Mouse (Mus musculus) heart, embryonic 12.5 days (tissue): ENCODE results near the gene Ttc39b. TPM values are rescaled to one million over a fixed set of nuclear protein-coding genes. Genes with fewer than 3 reads are reported as not detected.

Experiments
- ATAC-seq: fragments of 200-750 bp; cut with Nextera tagmentation; 2 replicates; pipeline ENCODE4 v1.8.0; 2017; ENCODE audit warnings: moderate TSS enrichment, moderate library complexity; ENCODE audit not compliant: insufficient number of reproducible peaks, low FRiP score
- H3K27ac ChIP-seq: fragments of 300-500 bp; sonication (generic); 2 replicates; pipeline ENCODE4 v1.5.1; 2016; ENCODE audit warnings: mild to moderate bottlenecking, moderate library complexity; ENCODE audit not compliant: poor library complexity, severe bottlenecking
- H3K27me3 ChIP-seq: fragments of 300-500 bp; sonication (generic); replicated peaks from 2 replicates; pipeline ENCODE4 v1.6.1; 2016; ENCODE audit warnings: mild to moderate bottlenecking, moderate library complexity
- H3K36me3 ChIP-seq: fragments of 300-500 bp; sonication (generic); 2 replicates; pipeline ENCODE4 v1.6.1; 2016; ENCODE audit warnings: mild to moderate bottlenecking, moderate library complexity
- H3K4me1 ChIP-seq: fragments of 300-500 bp; sonication (generic); replicated peaks from 2 replicates; pipeline ENCODE4 v1.6.1; 2016; ENCODE audit warnings: mild to moderate bottlenecking
- H3K4me2 ChIP-seq: fragments of 300-500 bp; sonication (generic); 2 replicates; pipeline ENCODE4 v1.6.1; 2016; ENCODE audit warnings: mild to moderate bottlenecking, moderate library complexity
- H3K4me3 ChIP-seq: fragments of 300-500 bp; sonication (generic); 2 replicates; pipeline ENCODE4 v1.5.1; 2016; ENCODE audit warnings: mild to moderate bottlenecking
- H3K9ac ChIP-seq: fragments of 300-500 bp; sonication (generic); 2 replicates; pipeline ENCODE4 v1.6.1; 2016; ENCODE audit warnings: mild to moderate bottlenecking, moderate library complexity
- H3K9me3 ChIP-seq: fragments of 300-500 bp; sonication (generic); replicated peaks from 2 replicates; pipeline ENCODE4 v1.6.1; 2016; ENCODE audit warnings: mild to moderate bottlenecking, moderate library complexity
- WGBS: fragments of 180-500 bp; shearing (Covaris S2); methylation state at CpG from one replicate; pipeline ENCODE4 v1.1.7; 2016; 5-methylcytosine and 5-hydroxymethylcytosine counted together
- polyA plus RNA-seq: library from polyadenylated mRNA; unstranded; fragments of >200 nt; fragmentation: Nextera tagmentation; extraction: Ambion mirVana; gene quantifications from 2 replicates; pipeline ENCODE4 v1.2.1, GENCODE M21; 2016

The Ttc39b gene
- polyA plus RNA-seq, 1 experiment from 2014 or later = 2.2 TPM

DNA sequence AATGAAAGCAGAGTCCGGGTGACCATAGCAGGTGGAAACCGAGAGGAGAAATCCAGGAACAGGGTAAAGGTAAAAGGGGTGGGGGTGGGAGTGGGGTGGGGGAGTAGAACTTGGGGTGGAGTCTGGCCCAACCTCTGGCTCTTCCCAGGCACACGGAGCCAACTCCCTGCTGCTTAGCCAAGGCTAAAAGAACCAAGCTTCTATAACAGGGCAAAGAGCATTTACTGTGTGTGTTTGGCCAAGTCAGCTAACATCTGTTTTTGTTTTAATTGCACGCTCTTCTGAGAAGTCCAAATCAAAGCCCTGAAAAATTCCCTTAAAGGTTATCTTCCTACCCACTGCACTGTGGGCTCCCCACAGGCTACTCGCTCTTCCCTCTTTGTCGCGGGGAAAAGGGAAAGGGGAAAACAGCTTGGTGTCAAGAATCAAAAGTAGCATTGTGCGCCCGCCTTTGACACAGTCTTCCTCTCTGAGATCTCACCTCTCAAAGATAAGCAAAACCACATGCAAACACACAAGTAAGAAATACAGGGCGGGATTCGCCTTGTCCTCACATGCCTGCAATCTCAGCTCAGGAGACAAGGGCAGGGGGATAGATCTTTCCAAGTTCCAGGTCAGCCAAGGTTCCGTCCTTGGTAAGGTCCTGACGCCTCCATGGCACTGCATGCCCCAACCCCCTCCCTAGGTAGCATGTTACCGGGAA lies 18.4 kb upstream of the Ttc39b start:
- ATAC-seq = no peak

DNA sequence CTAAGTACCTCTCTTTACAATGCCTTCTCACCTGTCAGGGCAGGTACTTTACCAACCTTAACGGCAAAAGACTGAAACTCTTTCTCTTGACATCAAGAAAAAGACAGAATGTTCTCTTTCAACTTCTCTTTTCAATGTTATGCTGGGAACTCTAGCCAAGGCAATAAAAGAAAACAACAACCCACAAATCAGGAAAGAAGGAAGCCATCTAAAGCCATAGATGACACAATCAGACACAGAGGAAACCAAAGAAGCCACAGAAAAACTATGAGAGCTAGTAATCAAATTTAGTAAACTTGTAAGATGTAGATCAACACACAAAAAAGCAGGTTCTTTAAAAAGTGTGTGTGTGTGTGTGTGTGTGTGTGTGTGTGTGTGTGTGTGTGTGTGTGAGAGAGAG lies 15.3 kb upstream of the Ttc39b start:
- WGBS = 78% methylated on average over 1 of the region's 1 CpGs
- no peak overlapping the region for H3K4me3 ChIP-seq

More for the DNA sequence above, 18.4 kb upstream of the Ttc39b start:
- H3K4me2 ChIP-seq = no peak overlapping the region
- no peak overlapping the region for H3K9ac ChIP-seq
- H3K4me3 ChIP-seq = no peak overlapping the region
- H3K27ac ChIP-seq = no peak overlapping the region
- H3K36me3 ChIP-seq = no peaks in the 10 kb centered on the region
- 36% methylated on average over 14 of the region's 14 CpGs for WGBS
- 0 out of 2 replicates have a peak, but pooled peaks cover 3% of the 10 kb centered on the region for H3K9me3 ChIP-seq
- H3K27me3 ChIP-seq = no peaks in the 10 kb centered on the region
- peaks cover 9% of the 10 kb centered on the region for H3K4me1 ChIP-seq

DNA sequence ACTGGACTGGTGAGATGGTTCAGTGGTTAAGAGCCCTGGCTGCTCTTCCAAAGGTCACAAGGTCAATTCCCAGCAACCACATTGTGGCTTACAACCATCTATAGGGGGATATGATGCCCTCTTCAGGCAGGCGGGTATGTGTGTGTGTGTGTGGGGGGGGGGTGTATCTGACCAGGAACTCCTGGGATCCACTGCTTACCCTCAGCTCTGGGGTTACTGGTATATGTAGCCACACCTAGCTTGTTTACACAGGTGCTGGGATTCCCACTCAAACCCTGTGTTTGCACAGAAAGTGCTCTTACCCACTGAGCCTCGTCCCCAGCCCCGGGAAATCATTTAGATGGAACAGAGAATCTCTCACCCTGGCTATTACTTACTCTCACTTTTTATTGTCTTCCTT lies 13.7 kb upstream of the Ttc39b start:
- Histone ChIP-seq H3K27me3 (no peaks in the 10 kb centered on the region), H3K4me2 (no peak overlapping the region), H3K4me1 (peaks cover 6% of the 10 kb centered on the region), H3K9ac (no peak overlapping the region), H3K9me3 (no peaks in the 10 kb centered on the region), H3K36me3 (no peaks in the 10 kb centered on the region), H3K4me3 (no peak overlapping the region), H3K27ac (no peak overlapping the region)
- 71% methylated on average over 3 of the region's 3 CpGs for WGBS
- ATAC-seq = no peak

More for the DNA sequence above, 15.3 kb upstream of the Ttc39b start:
- H3K4me1 ChIP-seq = peaks cover 9% of the 10 kb centered on the region
- no peaks in the 10 kb centered on the region for H3K27me3 ChIP-seq
- H3K36me3 ChIP-seq = no peaks in the 10 kb centered on the region
- H3K9ac ChIP-seq = no peak overlapping the region
- H3K4me2 ChIP-seq = no peak overlapping the region
- H3K27ac ChIP-seq = no peak overlapping the region
- no peaks in the 10 kb centered on the region for H3K9me3 ChIP-seq
- no peak for ATAC-seq

DNA sequence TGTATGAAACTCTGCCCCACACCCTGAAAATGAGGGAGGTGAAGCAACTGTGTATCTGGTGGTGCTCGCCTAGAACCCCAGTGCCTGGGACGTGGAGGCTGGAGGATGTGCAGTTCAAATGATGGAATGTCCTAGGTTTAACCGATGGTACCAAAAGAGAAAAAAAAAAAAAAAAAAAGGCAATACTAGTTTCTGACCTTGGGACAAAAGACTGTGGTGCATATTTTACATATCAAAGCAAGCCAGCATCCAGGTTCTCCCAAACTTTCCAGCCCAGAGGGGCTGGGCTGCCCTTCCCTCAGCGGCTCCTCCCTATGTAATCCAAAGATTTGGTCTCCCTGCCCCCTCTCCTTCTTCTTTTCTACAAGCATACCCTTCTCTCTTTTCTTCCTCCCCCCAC lies 6.3 kb upstream of the Ttc39b start:
- H3K36me3 ChIP-seq = no peaks in the 10 kb centered on the region
- no peaks in the 10 kb centered on the region for H3K27me3 ChIP-seq
- no peaks in the 10 kb centered on the region for H3K9me3 ChIP-seq
- WGBS = 59% methylated on average over 4 of the region's 4 CpGs
- H3K9ac ChIP-seq = no peak overlapping the region
- no peak overlapping the region for H3K27ac ChIP-seq
- no peak for ATAC-seq
- no peaks in the 10 kb centered on the region; the same call in 1 of the 2 replicates for H3K4me1 ChIP-seq
- no peak overlapping the region for H3K4me3 ChIP-seq
- no peak overlapping the region for H3K4me2 ChIP-seq

DNA sequence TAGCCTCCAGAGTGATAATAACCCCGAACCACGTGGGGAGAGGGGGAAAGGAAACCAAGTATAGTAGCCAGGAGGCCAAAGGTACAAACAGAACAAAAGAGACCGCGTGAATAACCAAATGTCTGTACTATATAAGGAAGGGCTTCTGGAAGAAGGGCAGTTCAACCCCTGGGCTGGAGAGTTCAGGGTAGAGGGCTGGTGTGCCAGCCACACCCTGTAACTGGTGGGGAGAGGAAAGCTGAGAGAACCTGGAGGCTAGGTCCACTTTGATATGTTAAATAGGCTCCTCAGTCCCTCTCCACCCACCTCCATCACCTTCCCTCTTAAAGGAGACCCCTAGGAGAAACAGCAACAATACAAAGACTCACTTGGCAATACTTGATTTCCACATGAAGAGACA lies 5.6 kb upstream of the Ttc39b start:
- Histone ChIP-seq H3K4me2 (no peak overlapping the region), H3K27ac (no peak overlapping the region), H3K27me3 (no peaks in the 10 kb centered on the region), H3K9ac (no peak overlapping the region), H3K4me1 (no peaks in the 10 kb centered on the region; the same call in 1 of the 2 replicates), H3K36me3 (no peaks in the 10 kb centered on the region), H3K9me3 (no peaks in the 10 kb centered on the region), H3K4me3 (no peak overlapping the region)
- no peak for ATAC-seq
- 36% methylated on average over 4 of the region's 4 CpGs for WGBS

DNA sequence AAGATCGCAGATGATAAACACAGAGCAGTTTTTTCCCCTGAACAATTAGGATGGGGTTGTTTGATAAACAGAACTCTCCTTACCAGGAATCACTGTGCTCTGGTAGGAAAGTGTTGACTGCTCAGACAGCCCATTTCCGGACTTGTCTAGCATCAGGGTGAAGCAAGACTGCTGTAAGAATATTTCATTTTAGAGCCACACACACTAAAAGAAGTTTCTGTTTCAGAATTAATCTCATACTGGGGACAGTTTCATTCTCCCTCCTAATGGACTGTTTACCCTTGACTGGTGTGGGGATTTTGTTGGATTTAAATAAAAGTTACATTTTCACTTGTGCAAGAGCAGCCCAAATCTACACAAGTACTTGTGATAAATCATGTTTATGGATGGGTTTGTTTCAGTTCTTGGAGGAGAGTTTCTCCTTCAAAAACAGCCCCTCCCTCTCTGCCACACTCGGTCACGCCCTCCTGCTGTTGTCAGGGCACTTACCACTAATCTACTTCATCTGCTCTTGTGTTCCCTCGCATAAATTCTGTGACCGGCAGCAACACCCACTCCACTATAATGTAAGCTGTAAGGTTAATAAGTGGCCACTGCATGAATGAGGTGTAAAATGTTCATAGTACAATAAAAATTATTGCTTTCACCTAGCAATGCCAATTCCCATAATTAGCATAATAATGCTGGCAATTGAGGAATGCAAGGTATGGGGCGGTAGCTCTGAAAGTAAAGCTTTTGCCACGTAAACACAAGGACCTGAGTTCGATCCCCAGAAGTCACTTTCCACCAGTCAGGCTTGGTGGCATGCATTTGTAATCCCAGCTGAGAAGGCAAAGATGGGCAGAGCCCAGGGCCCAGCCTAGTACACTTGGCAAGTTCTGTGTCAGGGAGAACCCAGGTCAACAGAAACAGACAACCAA lies 4.2 kb upstream of the Ttc39b start:
- WGBS = 44% methylated on average over 9 of the region's 9 CpGs
- H3K27me3 ChIP-seq = no peaks in the 10 kb centered on the region
- H3K4me2 ChIP-seq = no peak overlapping the region
- no peaks in the 10 kb centered on the region for H3K36me3 ChIP-seq
- no peaks in the 10 kb centered on the region; the same call in 1 of the 2 replicates for H3K4me1 ChIP-seq
- no peak overlapping the region for H3K9ac ChIP-seq
- no peak for ATAC-seq
- H3K9me3 ChIP-seq = no peaks in the 10 kb centered on the region
- no peak overlapping the region for H3K27ac ChIP-seq
- no peak overlapping the region for H3K4me3 ChIP-seq

DNA sequence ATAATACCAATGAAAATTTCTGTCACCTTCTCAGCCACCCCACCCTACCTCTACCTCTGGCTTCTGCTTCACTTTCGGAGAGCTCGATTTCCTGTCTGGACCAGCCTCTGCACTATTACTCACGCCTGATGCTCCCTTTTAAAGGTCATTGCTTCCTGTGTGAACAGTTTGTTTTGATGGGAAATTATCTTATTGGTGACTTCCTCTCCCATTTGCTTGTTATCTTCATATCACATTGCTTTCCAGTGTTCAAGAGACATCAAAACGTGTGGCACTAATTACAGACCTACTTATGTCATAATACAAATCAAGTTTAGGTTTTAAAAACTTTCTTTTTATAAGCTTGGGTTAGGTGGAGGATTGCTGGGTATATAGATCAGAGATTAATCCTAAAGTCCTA lies 3.5 kb upstream of the Ttc39b start:
- WGBS = 37% methylated on average over 4 of the region's 4 CpGs
- Histone ChIP-seq H3K36me3 (no peaks in the 10 kb centered on the region), H3K27me3 (no peaks in the 10 kb centered on the region), H3K9me3 (no peaks in the 10 kb centered on the region), H3K4me1 (peaks cover 3% of the 10 kb centered on the region), H3K9ac (no peak overlapping the region), H3K4me3 (no peak overlapping the region), H3K27ac (no peak overlapping the region), H3K4me2 (no peak overlapping the region)
- ATAC-seq = no peak

DNA sequence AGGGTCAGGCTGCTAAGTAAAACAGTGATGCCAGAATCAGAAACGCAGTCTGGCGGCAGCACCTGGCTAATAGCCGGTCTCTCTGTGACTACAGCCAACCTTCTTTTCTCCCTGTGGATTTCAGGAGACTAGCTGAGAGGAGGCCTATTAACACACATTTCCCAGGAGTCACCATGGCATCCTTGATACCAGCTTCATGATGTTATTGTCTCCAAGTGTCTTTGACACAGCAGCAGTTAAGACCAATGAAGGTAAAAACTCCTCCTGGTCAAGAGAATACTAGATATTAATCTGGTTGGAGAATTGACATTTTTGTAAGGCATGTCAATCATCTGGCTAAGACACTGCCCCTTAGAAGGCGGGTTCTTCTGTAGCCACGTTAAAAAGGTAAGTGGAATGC lies 1.3 kb upstream of the Ttc39b start:
- H3K4me2 ChIP-seq = no peak overlapping the region
- no peak overlapping the region for H3K27ac ChIP-seq
- no peak overlapping the region for H3K9ac ChIP-seq
- H3K4me3 ChIP-seq = no peak overlapping the region
- H3K4me1 ChIP-seq = peaks cover 3% of the 10 kb centered on the region
- H3K36me3 ChIP-seq = no peaks in the 10 kb centered on the region
- 52% methylated on average over 5 of the region's 5 CpGs for WGBS
- no peaks in the 10 kb centered on the region for H3K9me3 ChIP-seq
- no peak for ATAC-seq
- H3K27me3 ChIP-seq = peaks cover 5% of the 10 kb centered on the region

DNA sequence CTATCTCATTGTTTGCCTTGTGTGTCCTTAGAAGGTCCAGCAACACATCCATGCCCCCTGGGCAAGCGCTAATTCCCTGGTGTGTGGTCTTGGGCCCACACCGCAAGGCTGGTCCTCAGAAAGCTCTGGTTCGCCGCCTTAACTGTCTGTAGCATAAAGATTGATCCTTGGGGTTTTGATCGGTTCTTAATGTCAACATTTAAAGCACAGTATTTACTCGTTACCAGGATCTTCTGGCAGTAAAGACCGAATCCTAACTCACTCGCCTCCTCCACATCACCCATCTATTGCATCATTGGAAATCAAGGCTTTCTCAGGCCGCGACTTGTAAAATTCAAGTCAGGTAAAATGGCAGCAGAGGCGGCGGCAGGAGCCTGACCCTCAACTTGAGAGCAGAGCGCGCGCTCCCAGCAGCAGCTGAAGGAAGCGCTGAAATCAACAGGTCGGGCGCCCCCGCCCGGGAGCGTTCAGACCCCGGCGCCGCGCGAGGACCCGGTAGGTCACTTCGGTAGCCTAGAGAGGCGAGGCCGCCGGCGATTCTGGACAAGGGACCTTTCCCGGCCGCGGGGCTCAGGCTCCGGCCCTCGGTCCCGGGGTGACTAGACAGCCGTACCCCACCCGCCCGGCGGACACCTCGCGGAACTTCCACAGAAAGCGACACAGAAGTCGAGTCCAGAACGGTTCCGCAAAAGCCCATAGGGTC lies 703 bp downstream of the Ttc39b start:
- peak overlapping the region; percentile 91 for H3K4me2 ChIP-seq
- ATAC-seq = peak; percentile 62
- WGBS = 3% methylated on average over 48 of the region's 48 CpGs
- H3K27me3 ChIP-seq = peaks cover 5% of the 10 kb centered on the region
- H3K27ac ChIP-seq = peak overlapping the region; percentile 30; the same call in 1 of the 2 replicates
- H3K4me3 ChIP-seq = peak overlapping the region; percentile 68
- H3K9me3 ChIP-seq = no peaks in the 10 kb centered on the region
- H3K9ac ChIP-seq = peak overlapping the region; percentile 67
- no peaks in the 10 kb centered on the region for H3K36me3 ChIP-seq
- peaks cover 3% of the 10 kb centered on the region for H3K4me1 ChIP-seq

DNA sequence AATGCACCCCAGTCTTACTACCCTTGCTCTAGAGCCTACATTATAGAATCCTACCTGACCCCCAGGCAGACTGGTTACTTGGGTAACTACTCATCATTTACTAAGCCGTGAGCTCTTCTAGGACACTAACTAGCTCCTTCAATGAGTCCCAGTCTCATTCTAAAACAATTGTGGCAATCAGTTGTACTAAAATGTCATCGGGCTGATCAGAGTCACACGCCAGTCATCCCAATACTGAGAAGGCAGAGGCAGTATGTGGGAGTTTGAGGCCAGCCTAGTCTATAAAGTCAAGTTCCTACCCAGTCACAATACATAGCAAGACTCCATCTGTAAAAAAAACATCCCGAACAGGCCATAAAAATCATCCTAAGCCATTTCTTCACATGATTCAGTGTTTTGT lies 4.3 kb downstream of the Ttc39b start:
- Histone ChIP-seq H3K4me2 (no peak overlapping the region), H3K9me3 (no peaks in the 10 kb centered on the region), H3K9ac (no peak overlapping the region), H3K4me1 (peaks cover 14% of the 10 kb centered on the region), H3K27ac (no peak overlapping the region), H3K27me3 (peaks cover 5% of the 10 kb centered on the region), H3K36me3 (no peaks in the 10 kb centered on the region), H3K4me3 (no peak overlapping the region)
- WGBS = 88% methylated on average over 4 of the region's 4 CpGs
- ATAC-seq = no peak

DNA sequence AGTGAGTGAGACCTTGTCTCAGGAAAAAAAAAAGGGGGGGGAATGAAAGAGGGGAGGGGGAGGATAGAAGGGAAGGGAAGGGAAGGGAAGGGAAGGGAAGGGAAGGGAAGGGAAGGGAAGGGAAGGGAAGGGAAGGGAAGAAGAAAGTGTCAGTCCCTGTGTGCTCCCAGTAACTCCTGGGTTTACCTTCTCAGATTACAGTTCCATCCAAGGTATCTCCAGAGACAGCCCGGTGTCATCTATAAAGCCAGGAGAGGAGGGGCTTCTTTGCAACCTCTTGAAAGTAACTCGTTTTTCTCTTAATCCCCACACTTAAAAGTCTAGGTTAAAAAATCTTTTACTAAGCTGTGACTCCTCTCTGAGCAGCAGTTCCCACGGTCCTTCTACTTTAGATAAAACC lies 5.3 kb downstream of the Ttc39b start:
- ATAC-seq = no peak
- H3K4me3 ChIP-seq = no peak overlapping the region
- no peaks in the 10 kb centered on the region for H3K9me3 ChIP-seq
- 13% methylated on average over 3 of the region's 3 CpGs for WGBS
- H3K4me2 ChIP-seq = no peak overlapping the region
- H3K27me3 ChIP-seq = peaks cover 5% of the 10 kb centered on the region
- no peak overlapping the region for H3K27ac ChIP-seq
- H3K4me1 ChIP-seq = peaks cover 14% of the 10 kb centered on the region
- no peak overlapping the region for H3K9ac ChIP-seq
- no peaks in the 10 kb centered on the region for H3K36me3 ChIP-seq
